Mouse (Mus musculus): Measurements from ENCODE around the gene Ceacam12. TPM values are rescaled to one million over a fixed set of nuclear protein-coding genes. Genes with fewer than 3 reads are reported as not detected.
"Not testable (repeated sequence)": the region's sequence is repeated elsewhere in the genome, so short reads cannot be mapped to it uniquely, and the experiment has no call there.

The Ceacam12 gene
- total RNA-seq (2021): not detected

DNA sequence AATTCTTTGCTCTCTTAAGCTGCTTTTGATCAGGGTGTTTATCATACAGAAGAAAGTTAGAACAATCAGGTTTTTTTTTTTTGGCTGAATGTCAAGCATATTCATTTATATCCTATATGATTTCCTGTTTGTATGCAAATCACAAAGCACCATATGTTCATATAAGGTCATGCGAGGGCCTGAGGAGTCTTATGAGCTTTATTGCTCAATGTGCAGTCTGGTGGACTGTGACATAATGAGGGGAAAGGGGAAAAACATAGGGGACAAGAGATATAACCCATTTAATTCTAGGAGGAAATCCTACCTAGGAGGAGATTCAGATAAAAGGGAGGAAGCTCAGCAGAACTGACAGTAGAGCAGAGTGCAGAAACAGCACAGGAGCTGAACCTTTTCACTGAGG lies at the start of gene Ceacam12:
Gene Ceacam12 (plus strand): TSS at position 301 of the 400 bp plus-strand sequence.
- intact Hi-C loops (cut with DNase I): no loop called here
- no peak for DNase-seq (ENCODE audit: low spot score in 2 of 2)

DNA sequence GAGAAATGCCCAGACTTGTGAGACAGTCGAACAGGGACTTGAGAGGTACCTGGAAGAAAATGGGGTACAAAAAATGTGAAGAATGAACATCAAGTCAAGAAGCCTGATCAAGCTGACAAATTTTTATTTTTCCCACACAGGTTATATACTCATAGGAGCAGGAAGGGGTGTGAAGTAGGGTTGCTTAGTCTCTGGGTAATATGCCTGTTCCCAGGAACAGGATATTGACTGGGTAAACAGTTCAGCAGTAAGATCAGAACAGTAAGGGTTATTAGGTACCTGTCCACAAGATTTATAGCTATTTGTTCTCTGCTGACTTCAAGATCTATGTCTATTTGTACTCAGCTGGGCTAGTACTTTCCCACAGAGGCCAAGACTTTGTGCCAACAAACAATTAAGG lies 8.1 kb downstream of the Ceacam12 start:
- DNase-seq (ENCODE audit: low spot score in 2 of 2); intact Hi-C loops (cut with DNase I): not testable (repeated sequence)

DNA sequence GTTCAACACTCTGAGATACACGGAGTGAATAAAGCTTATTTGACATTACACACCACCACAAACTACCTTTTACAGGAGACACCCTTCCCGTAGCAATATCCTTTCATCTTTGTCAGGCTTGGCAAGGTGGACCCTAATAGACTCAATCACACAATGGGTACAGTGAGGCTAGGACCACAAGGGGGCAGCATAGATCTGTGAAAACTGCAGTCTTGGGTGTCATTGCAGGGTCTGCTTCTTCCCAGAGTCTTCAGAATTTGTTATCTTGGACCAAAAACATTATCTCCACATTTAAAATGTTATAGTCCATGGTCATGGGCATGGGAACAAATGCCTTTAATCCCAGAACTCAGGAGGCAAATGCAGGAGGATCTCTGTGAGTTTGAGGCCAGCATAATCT lies 35.1 kb downstream of the Ceacam12 start:
- DNase-seq (ENCODE audit: low spot score in 2 of 2): no peak
- intact Hi-C loops (cut with DNase I): no loop called here

Small RNA genes lying within 50 kb of the gene (microRNA-seq; reads per million reads assigned to microRNA genes)
- gene Gm22414: 0 reads per million in 2 experiments

Other genes starting within 250 kb of the Ceacam12 start
- not detected for gene Gm5155, start 194.2 kb upstream of the Ceacam12 start, total RNA-seq (2021)
- gene Ceacam11, start 93.8 kb upstream of the Ceacam12 start, total RNA-seq (2021): not detected
- gene Ceacam13, start 56.0 kb upstream of the Ceacam12 start, total RNA-seq (2021): not detected
- gene Igfl3, start 110.6 kb downstream of the Ceacam12 start, total RNA-seq (2021): not detected
- not detected for gene Mill1, start 179.4 kb downstream of the Ceacam12 start, total RNA-seq (2021)